Mouse (Mus musculus): ENCODE measurements around the gene Zfp318.

The Zfp318 gene

GRCm38 (mm10) chr17:46452683-46453082 is 69.2 kb downstream of the Zfp318 start:
- no peak for DNase-seq

- no peak for DNase-seq
These were observed 69.9 kb downstream of the Zfp318 start for GRCm38 (mm10) chr17:46453302-46453948.

GRCm38 (mm10) chr17:46453970-46454411 is 70.5 kb downstream of the Zfp318 start:
- DNase-seq, result no peak

- DNase-seq, result no peak
These were observed 71.0 kb downstream of the Zfp318 start for GRCm38 (mm10) chr17:46454539-46454938.

GRCm38 (mm10) chr17:46455110-46455691 is 71.7 kb downstream of the Zfp318 start:
- DNase-seq, result peak in 1 of 2 experiments; percentile 33

GRCm38 (mm10) chr17:46457791-46458190 is 74.3 kb downstream of the Zfp318 start:
- peak; percentile 50 to 51 for DNase-seq

GRCm38 (mm10) chr17:46458439-46458838 is 74.9 kb downstream of the Zfp318 start:
- DNase-seq, result no peak

- no peak for DNase-seq
These were observed 77.1 kb downstream of the Zfp318 start for GRCm38 (mm10) chr17:46460673-46461072.

GRCm38 (mm10) chr17:46461347-46461746 is 77.8 kb downstream of the Zfp318 start:
- DNase-seq, result no peak

GRCm38 (mm10) chr17:46462226-46462625 is 78.7 kb downstream of the Zfp318 start:
- DNase-seq, result no peak

GRCm38 (mm10) chr17:46467830-46468229 is 84.3 kb downstream of the Zfp318 start:
- peak; percentile 53 to 63 for DNase-seq

Data from cerebellum, postnatal 36 days (tissue).